Mouse (Mus musculus): Measurements from ENCODE around the gene Zfp579.

DNA sequence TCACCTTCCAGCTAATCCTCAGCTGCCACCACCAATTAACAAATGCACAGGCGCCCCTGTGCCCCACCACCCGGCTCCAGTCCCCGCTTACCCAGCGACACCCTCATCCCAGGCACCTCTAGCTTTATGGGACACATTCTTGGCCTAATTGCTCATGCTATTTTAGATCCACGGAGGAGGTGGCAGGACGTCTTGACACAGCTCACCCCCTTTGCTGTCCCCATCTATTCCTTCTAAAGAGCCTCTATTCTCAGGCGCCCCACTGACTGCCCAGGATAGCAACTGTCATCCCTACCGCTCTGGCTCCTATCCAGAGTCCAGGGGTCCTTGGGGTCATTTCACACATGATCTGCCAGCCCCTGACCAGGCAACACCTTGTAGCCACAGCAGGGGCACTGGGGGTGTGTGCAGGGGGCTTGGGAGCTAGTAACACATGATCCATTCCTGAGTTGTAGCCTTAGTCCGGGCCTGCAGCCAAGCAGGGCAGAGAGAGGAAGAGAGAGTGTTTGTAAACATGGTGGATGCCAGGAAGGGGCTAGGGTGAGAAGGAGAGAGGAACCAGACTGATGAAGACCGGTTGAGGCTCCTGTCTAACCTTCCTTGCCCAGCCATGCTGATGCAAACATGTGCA lies 42.0 kb downstream of the Zfp579 start:
- TF ChIP-seq POLR2A (IDR thresholded peaks at IDR 0.05; ENCODE audit: control insufficient read depth in 1 of 2, insufficient read depth in 1 of 2, low read depth in 1 of 2, low read length in 2 of 2, poor library complexity in 1 of 2) (no peak), TAL1 (IDR thresholded peaks at IDR 0.05; ENCODE audit: low read length) (no peak), CTCF (IDR thresholded peaks at IDR 0.05 in 2 of 3, conservative IDR thresholded peaks at IDR 0.05 in 1 of 3; ENCODE audit: control insufficient read depth in 1 of 3, insufficient read depth in 1 of 3, low read depth in 2 of 3, low read length in 3 of 3, poor library complexity in 1 of 3, severe bottlenecking in 1 of 3) (no peak), E2F4 (IDR thresholded peaks at IDR 0.05; ENCODE audit: borderline replicate concordance, low read depth, low read length) (no peak), MYC (IDR thresholded peaks at IDR 0.05; ENCODE audit: low read depth, low read length) (no peak), MAX (IDR thresholded peaks at IDR 0.05; ENCODE audit: low read length) (no peak), ZNF384 (IDR thresholded peaks at IDR 0.05; ENCODE audit: low read depth, low read length) (no peak), JUND (IDR thresholded peaks at IDR 0.05; ENCODE audit: low read depth, low read length) (no peak), CHD1 (IDR thresholded peaks at IDR 0.05; ENCODE audit: low read depth, low read length) (no peak), GATA1 (IDR thresholded peaks at IDR 0.05; ENCODE audit: low read depth, low read length) (no peak), CHD2 (IDR thresholded peaks at IDR 0.05; ENCODE audit: low read length) (no peak), TCF12 (IDR thresholded peaks at IDR 0.05; ENCODE audit: low read depth, low read length) (no peak), NRF1 (IDR thresholded peaks at IDR 0.05; ENCODE audit: insufficient read depth, low read depth, low read length, poor library complexity, severe bottlenecking) (no peak)

All from MEL (cell line).